Comparison of ENCODE assay signal across 12 mouse cellular contexts in the genomic region with DNA sequence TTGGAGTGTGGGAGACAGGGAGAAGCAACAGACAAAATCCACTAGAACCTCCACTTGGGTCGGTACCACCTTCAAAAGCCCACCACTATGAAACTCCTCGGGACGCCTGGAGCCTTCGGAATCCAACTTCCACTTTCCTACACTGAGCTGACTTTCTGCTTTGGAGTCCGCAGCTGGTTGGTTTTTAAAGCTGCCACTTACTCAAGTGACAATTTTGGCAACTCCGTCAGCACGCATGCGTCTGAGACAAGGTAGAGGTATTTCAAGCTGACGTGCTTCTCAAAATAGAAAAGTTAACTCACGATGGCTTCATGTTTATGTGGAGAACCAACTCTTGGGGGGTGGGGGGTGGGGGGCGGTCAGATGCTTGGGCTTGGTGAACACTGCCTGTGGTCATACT. TPM values are rescaled to one million over a fixed set of nuclear protein-coding genes. Genes with fewer than 3 reads are reported as not detected.
DNase-seq lines count a peak whose midpoint lies in the region; ATAC-seq and TF ChIP-seq lines count a peak whose summit lies in the region.
"Had no signal": no experiment of that assay in that cellular context is flagged by ENCODE, and none has a peak within 500 bp of the region (broad histone marks: within the 10 kb centered on the region; RNA-seq: fewer than 3 reads in every experiment).

A gene (minus strand): TSS at position 159 of the 400 bp plus-strand sequence.

- TF ChIP-seq POLR2A in heart, adult 2 months (IDR thresholded peaks at IDR 0.05; ENCODE audit: insufficient read depth, low read depth, low read length): peak; percentile 82

- H3K9me3 ChIP-seq in liver, embryonic 11.5 days (ENCODE audit: control insufficient read depth, low read length): no peaks in the 10 kb centered on the region
- H3K9me3 ChIP-seq in forebrain, embryonic 11.5 days (ENCODE audit: control insufficient read depth, low read length): no peaks in the 10 kb centered on the region
- H3K9me3 ChIP-seq: lung, embryonic 15.5 days had no signal

- TF ChIP-seq CTCF in heart, adult 2 months (IDR thresholded peaks at IDR 0.05): no peak

- no peak for DNase-seq in liver, embryonic 11.5 days (ENCODE audit: low spot score)
- DNase-seq in liver: no peak
- DNase-seq in heart, adult 2 months: peak in 1 of 2 experiments; percentile 72
- DNase-seq in heart, postnatal 14 days: peak in 1 of 2 experiments; percentile 62
- peak; percentile 94 for DNase-seq in skeletal muscle tissue, adult 2 months (ENCODE audit: low read depth, low spot score)
- no peak for DNase-seq in embryo, embryonic 9.5 days (ENCODE audit: extremely low spot score)
- DNase-seq in forebrain, embryonic 11.5 days (ENCODE audit: low spot score): no peak
- no peak for DNase-seq in embryo, embryonic 10 days (ENCODE audit: low spot score)
- DNase-seq: adrenal gland, adult 2 months had no signal

- WGBS in liver, embryonic 11.5 days: 82% methylated on average over 11 of the region's 11 CpGs
- WGBS in heart, adult 2 months: 63% methylated on average over 11 of the region's 11 CpGs
- WGBS in forebrain, embryonic 11.5 days: 90% methylated on average over 11 of the region's 11 CpGs

- ATAC-seq in liver, embryonic 11.5 days (replicated peaks; ENCODE audit: low FRiP score): no peak
- ATAC-seq in forebrain, embryonic 11.5 days (replicated peaks; ENCODE audit: low FRiP score): no peak
- ATAC-seq: hindbrain, postnatal 0 days had no signal

- H3K79me2 ChIP-seq in heart, adult 2 months (replicated peaks; ENCODE audit: control insufficient read depth, insufficient read depth, low read length): no peaks in the 10 kb centered on the region

- H3K4me3 ChIP-seq in liver, embryonic 11.5 days (ENCODE audit: low read depth, low read length): no peak within 1 kb of the TSS
- H3K4me3 ChIP-seq in heart, adult 2 months: peak within 1 kb of the TSS; percentile 28
- H3K4me3 ChIP-seq in forebrain, embryonic 11.5 days (ENCODE audit: low read depth, low read length): no peak within 1 kb of the TSS
- H3K4me3 ChIP-seq: lung, embryonic 15.5 days had no signal

- no peaks in the 10 kb centered on the region for H3K27me3 ChIP-seq in liver, embryonic 11.5 days (replicated peaks; ENCODE audit: control insufficient read depth, insufficient read depth, low read length)
- H3K27me3 ChIP-seq in heart, adult 2 months (ENCODE audit: control insufficient read depth, insufficient read depth, low read length): no peaks in the 10 kb centered on the region
- H3K27me3 ChIP-seq in forebrain, embryonic 11.5 days (ENCODE audit: control insufficient read depth, insufficient read depth, low read length): no peaks in the 10 kb centered on the region

- H3K9ac ChIP-seq in liver, embryonic 11.5 days (ENCODE audit: low read depth, low read length): no peak within 1 kb of the TSS
- H3K9ac ChIP-seq in heart, adult 2 months (ENCODE audit: low read depth, low read length): peak within 1 kb of the TSS; percentile 81
- H3K9ac ChIP-seq in forebrain, embryonic 11.5 days (ENCODE audit: low read length): no peak within 1 kb of the TSS
- H3K9ac ChIP-seq: lung, embryonic 15.5 days had no signal

- TF ChIP-seq EP300 in heart, adult 2 months (IDR thresholded peaks at IDR 0.05; ENCODE audit: insufficient read depth, low read depth, low read length): 0 out of 2 replicates have a peak, but pooled peaks have one; percentile 44

- peaks cover 45% of the 10 kb centered on the region for H3K4me1 ChIP-seq in liver, embryonic 11.5 days (replicated peaks; ENCODE audit: control insufficient read depth, insufficient read depth, low read length)
- H3K4me1 ChIP-seq in heart, adult 2 months (ENCODE audit: control insufficient read depth, insufficient read depth, low read length): peaks cover 1% of the 10 kb centered on the region; the same call in 1 of the 2 replicates
- H3K4me1 ChIP-seq in forebrain, embryonic 11.5 days (replicated peaks; ENCODE audit: control insufficient read depth, insufficient read depth, low read length): no peaks in the 10 kb centered on the region

- peak within 1 kb of the TSS; percentile 88; the same call in 1 of the 2 replicates for H3K27ac ChIP-seq in liver, embryonic 11.5 days (ENCODE audit: low read depth, low read length)
- peak within 1 kb of the TSS; percentile 95 for H3K27ac ChIP-seq in heart, adult 2 months
- no peak within 1 kb of the TSS for H3K27ac ChIP-seq in forebrain, embryonic 11.5 days (ENCODE audit: low read depth, low read length)
- H3K27ac ChIP-seq: hindbrain, postnatal 0 days; lung, embryonic 15.5 days had no signal

- no peak within 1 kb of the TSS for H3K4me2 ChIP-seq in liver, embryonic 11.5 days
- no peak within 1 kb of the TSS for H3K4me2 ChIP-seq in forebrain, embryonic 11.5 days (ENCODE audit: low read depth, low read length, severe bottlenecking)
- H3K4me2 ChIP-seq: lung, embryonic 15.5 days; midbrain, embryonic 11.5 days had no signal

- H3K36me3 ChIP-seq in liver, embryonic 11.5 days (ENCODE audit: control insufficient read depth, insufficient read depth, low read length): no peaks in the 10 kb centered on the region
- H3K36me3 ChIP-seq in heart, adult 2 months (ENCODE audit: control insufficient read depth, insufficient read depth, low read length): peaks cover 6% of the 10 kb centered on the region
- H3K36me3 ChIP-seq in forebrain, embryonic 11.5 days (ENCODE audit: control insufficient read depth, insufficient read depth, low read length): no peaks in the 10 kb centered on the region
- H3K36me3 ChIP-seq: lung, embryonic 15.5 days had no signal

- intact Hi-C loops in heart, adult 2 months (cut with DNase I): no loop called here
- intact Hi-C loops in heart, postnatal 14 days (cut with DNase I): no loop called here

RNA-seq across cellular contexts. Expression of the gene that starts here (rescaled TPM):
- 0.09 and 0.14 TPM in 2 replicates for polyA plus RNA-seq in liver, embryonic 11.5 days (2014; fragmentation: Nextera tagmentation; extraction: Ambion mirVana)
- 100 to 1,000 TPM; 307 to 420 TPM for total RNA-seq in heart, adult 2 months (2021)
- polyA plus RNA-seq in heart, adult 2 months (2012; rRNA removed): 135 and 161 TPM in 2 replicates
- 100 to 1,000 TPM; 219 to 250 TPM for total RNA-seq in heart, postnatal 14 days (2021)
- 0.17 and 0.20 TPM in 2 replicates for polyA plus RNA-seq in forebrain, embryonic 11.5 days (2014; fragmentation: Nextera tagmentation; extraction: Ambion mirVana)
- total RNA-seq: adrenal gland, adult 2 months had no signal
- polyA plus RNA-seq: adrenal gland, adult 2 months had no signal

Comparison
In these comparisons a context has a peak if more than half of its experiments do, and no peak if none do; other contexts are left out.
1. RNA of the gene that starts here (polyA plus RNA-seq): 135 to 161 TPM in heart, adult 2 months; 0.17 to 0.20 TPM in forebrain, embryonic 11.5 days and 0.09 to 0.14 TPM in liver, embryonic 11.5 days; every median in the first group is over 100 times any median in the second.